Comparison of ENCODE assay signal across 8 mouse cellular contexts in the genomic region with DNA sequence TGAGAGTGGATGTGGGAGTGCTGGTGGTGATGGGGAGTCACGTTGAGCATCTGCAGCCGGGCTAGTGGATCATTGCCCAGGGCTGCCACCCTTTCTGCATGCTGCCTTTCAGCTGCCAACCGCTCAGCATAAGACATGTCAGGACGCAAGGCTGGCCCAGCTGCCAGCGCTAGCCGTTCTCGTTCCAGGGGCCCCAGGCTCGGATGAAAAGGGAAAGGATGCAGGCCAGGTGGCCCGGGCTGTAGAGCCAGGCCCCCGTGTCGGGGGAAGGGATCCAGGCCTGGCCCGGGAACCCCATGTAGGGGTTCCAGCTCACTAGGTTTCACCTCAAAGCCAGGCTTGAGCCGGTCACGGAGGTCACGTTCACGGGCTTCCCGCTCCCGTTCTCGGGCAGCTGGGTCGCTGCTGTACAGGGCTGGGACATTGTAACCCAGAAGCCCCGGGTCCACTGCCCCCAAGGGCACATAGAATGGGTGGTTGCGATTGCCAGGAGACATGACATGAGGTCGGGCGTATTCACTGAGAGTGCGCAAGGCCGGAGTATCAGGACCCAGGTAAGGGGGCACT. TPM values are rescaled to one million over a fixed set of nuclear protein-coding genes. Genes with fewer than 3 reads are reported as not detected.
DNase-seq lines count a peak whose midpoint lies in the region; ATAC-seq and TF ChIP-seq lines count a peak whose summit lies in the region.

No protein-coding gene starts in this region.

- H3K4me2 ChIP-seq in intestine, embryonic 16.5 days (ENCODE audit: low read depth, low read length): peak overlapping the region; percentile 99
- peak overlapping the region; percentile 97 for H3K4me2 ChIP-seq in midbrain, postnatal 0 days (ENCODE audit: low read depth, low read length, poor library complexity, severe bottlenecking)

- no peak for TF ChIP-seq POLR2A in testis, adult 2 months (IDR thresholded peaks at IDR 0.05; ENCODE audit: control insufficient read depth, low read depth, low read length)

- peaks cover 26% of the 10 kb centered on the region for H3K4me1 ChIP-seq in testis, adult 2 months (ENCODE audit: control insufficient read depth, insufficient read depth, low read length)
- peaks cover 26% of the 10 kb centered on the region for H3K4me1 ChIP-seq in intestine, embryonic 16.5 days (ENCODE audit: control insufficient read depth, insufficient read depth, low read length)
- 0 out of 2 replicates have a peak, but pooled peaks cover under 1% of the 10 kb centered on the region for H3K4me1 ChIP-seq in midbrain, postnatal 0 days (ENCODE audit: insufficient read depth, low read length)

- H3K27ac ChIP-seq in gastrocnemius, adult 2 months: peak overlapping the region; percentile 98
- peak overlapping the region; percentile 50 for H3K27ac ChIP-seq in testis, adult 2 months (ENCODE audit: control insufficient read depth, insufficient read depth, low read depth, low read length)
- peak overlapping the region; percentile 56 for H3K27ac ChIP-seq in intestine, embryonic 16.5 days (ENCODE audit: low read length)
- peak overlapping the region; percentile 65 for H3K27ac ChIP-seq in midbrain, postnatal 0 days (ENCODE audit: low read depth, low read length)

- no peaks in the 10 kb centered on the region for H3K27me3 ChIP-seq in testis, adult 2 months (ENCODE audit: control insufficient read depth, insufficient read depth, low read length)
- H3K27me3 ChIP-seq in intestine, embryonic 16.5 days (replicated peaks; ENCODE audit: control insufficient read depth, insufficient read depth, low read length): no peaks in the 10 kb centered on the region
- no peaks in the 10 kb centered on the region for H3K27me3 ChIP-seq in midbrain, postnatal 0 days (ENCODE audit: insufficient read depth, low read length)

- DNase-seq in gastrocnemius, adult 2 months: peak; percentile 52
- no peak for DNase-seq in gastrocnemius, adult 18-20 months (ENCODE audit: low spot score)
- no peak for DNase-seq in testis, postnatal 10 days (ENCODE audit: low spot score)
- DNase-seq in midbrain, postnatal 0 days (ENCODE audit: low spot score): no peak
- no peak for DNase-seq in ovary, postnatal 14 days (ENCODE audit: low spot score)
- no peak for DNase-seq in frontal cortex, adult 2 months (ENCODE audit: extremely low spot score in 1 of 2, low spot score in 1 of 2)

- intact Hi-C loops in gastrocnemius, adult 2 months (cut with DNase I): loop anchor here (1.0 to 10.0 kb wide), 3 partner anchors 33 to 330 kb away; a partner anchor contains a TSS

- H3K4me3 ChIP-seq in gastrocnemius, adult 2 months: peak overlapping the region; percentile 86
- H3K4me3 ChIP-seq in testis, adult 2 months (ENCODE audit: control insufficient read depth, low read depth, low read length): peak overlapping the region; percentile 85
- H3K4me3 ChIP-seq in intestine, embryonic 16.5 days (ENCODE audit: low read length): peak overlapping the region; percentile 62
- H3K4me3 ChIP-seq in midbrain, postnatal 0 days (ENCODE audit: low read depth, low read length): peak overlapping the region; percentile 44

- peak overlapping the region; percentile 96 for H3K9ac ChIP-seq in intestine, embryonic 16.5 days (ENCODE audit: low read depth, low read length)
- H3K9ac ChIP-seq in midbrain, postnatal 0 days (replicated peaks; ENCODE audit: low read length, poor library complexity, severe bottlenecking): no peak overlapping the region; the same call in 1 of the 2 replicates

- no peaks in the 10 kb centered on the region for H3K36me3 ChIP-seq in testis, adult 2 months (ENCODE audit: control insufficient read depth, insufficient read depth, low read length)
- H3K36me3 ChIP-seq in intestine, embryonic 16.5 days (ENCODE audit: control insufficient read depth, insufficient read depth, low read length): peaks cover 20% of the 10 kb centered on the region; the same call in 1 of the 2 replicates
- peaks cover 46% of the 10 kb centered on the region for H3K36me3 ChIP-seq in midbrain, postnatal 0 days (ENCODE audit: insufficient read depth, low read length)

- WGBS in intestine, embryonic 16.5 days: 71% methylated on average over 26 of the region's 26 CpGs
- 69% methylated on average over 26 of the region's 26 CpGs for WGBS in midbrain, postnatal 0 days

- TF ChIP-seq CTCF in gastrocnemius, adult 2 months (IDR thresholded peaks at IDR 0.05): no peak
- no peak for TF ChIP-seq CTCF in testis, adult 2 months (IDR thresholded peaks at IDR 0.05; ENCODE audit: control insufficient read depth, insufficient read depth, insufficient replicate concordance, low read depth, low read length)
- TF ChIP-seq CTCF in midbrain, postnatal 0 days (IDR thresholded peaks at IDR 0.05): no peak

- ATAC-seq in intestine, embryonic 16.5 days: no peak
- ATAC-seq in midbrain, postnatal 0 days (ENCODE audit: low FRiP score): no peak

- H3K9me3 ChIP-seq in intestine, embryonic 16.5 days (ENCODE audit: control insufficient read depth, low read length): no peaks in the 10 kb centered on the region
- H3K9me3 ChIP-seq in midbrain, postnatal 0 days (ENCODE audit: low read length): no peaks in the 10 kb centered on the region

RNA-seq across cellular contexts. Expression of a gene that starts 3.7 kb away (rescaled TPM):
- total RNA-seq in gastrocnemius, adult 2 months (2021): 100 to 1,000 TPM; 145 to 182 TPM
- total RNA-seq in gastrocnemius, adult 18-20 months (2021): 100 to 1,000 TPM; 162 TPM
- 207 and 220 TPM in 2 replicates for polyA plus RNA-seq in testis, adult 2 months (2012; rRNA removed)
- 309 and 334 TPM in 2 replicates for polyA plus RNA-seq in intestine, embryonic 16.5 days (2015; fragmentation: Nextera tagmentation; extraction: Ambion mirVana)
- total RNA-seq in midbrain, postnatal 0 days (2014; rRNA removed): 244 and 246 TPM in 2 replicates
- 710 and 723 TPM in 2 replicates for polyA plus RNA-seq in midbrain, postnatal 0 days (2015; fragmentation: Nextera tagmentation; extraction: Ambion mirVana)
- polyA plus RNA-seq in frontal cortex, adult 2 months (2012; rRNA removed): 383 and 401 TPM in 2 replicates

RNA-seq across cellular contexts. Expression of a gene that starts 6.3 kb away (rescaled TPM):
- under 1 TPM; 0.61 to 0.87 TPM for total RNA-seq in gastrocnemius, adult 2 months (2021)
- 1 to 10 TPM in 1 of 2 experiments, under 1 TPM in 1; 0.90 to 1.1 TPM for total RNA-seq in gastrocnemius, adult 18-20 months (2021)
- polyA plus RNA-seq in testis, adult 2 months (2012; rRNA removed): 1.4 and 1.9 TPM in 2 replicates
- polyA plus RNA-seq in intestine, embryonic 16.5 days (2015; fragmentation: Nextera tagmentation; extraction: Ambion mirVana): 20.4 and 22.5 TPM in 2 replicates
- 2.3 and 3.4 TPM in 2 replicates for total RNA-seq in midbrain, postnatal 0 days (2014; rRNA removed)
- 3.2 and 4.0 TPM in 2 replicates for polyA plus RNA-seq in midbrain, postnatal 0 days (2015; fragmentation: Nextera tagmentation; extraction: Ambion mirVana)
- 5.1 and 7.1 TPM in 2 replicates for polyA plus RNA-seq in frontal cortex, adult 2 months (2012; rRNA removed)

RNA-seq across cellular contexts. Expression of a gene that starts 11.0 kb away (rescaled TPM):
- not detected for total RNA-seq in gastrocnemius, adult 2 months (2021)
- total RNA-seq in gastrocnemius, adult 18-20 months (2021): not detected
- 0.05 TPM in 1 of 2 replicates, not detected in the other for polyA plus RNA-seq in testis, adult 2 months (2012; rRNA removed)
- polyA plus RNA-seq in intestine, embryonic 16.5 days (2015; fragmentation: Nextera tagmentation; extraction: Ambion mirVana): not detected in 2 replicates
- total RNA-seq in midbrain, postnatal 0 days (2014; rRNA removed): not detected in 2 replicates
- not detected in 2 replicates for polyA plus RNA-seq in midbrain, postnatal 0 days (2015; fragmentation: Nextera tagmentation; extraction: Ambion mirVana)
- polyA plus RNA-seq in frontal cortex, adult 2 months (2012; rRNA removed): not detected in 2 replicates

RNA-seq across cellular contexts. Expression of a gene that starts 11.5 kb away (rescaled TPM):
- 10 to 100 TPM; 46.4 to 47.9 TPM for total RNA-seq in gastrocnemius, adult 2 months (2021)
- 10 to 100 TPM; 44.0 to 56.4 TPM for total RNA-seq in gastrocnemius, adult 18-20 months (2021)
- 69.3 and 76.1 TPM in 2 replicates for polyA plus RNA-seq in testis, adult 2 months (2012; rRNA removed)
- polyA plus RNA-seq in intestine, embryonic 16.5 days (2015; fragmentation: Nextera tagmentation; extraction: Ambion mirVana): 8.3 and 8.8 TPM in 2 replicates
- 30.7 and 38.0 TPM in 2 replicates for total RNA-seq in midbrain, postnatal 0 days (2014; rRNA removed)
- 25.5 and 30.4 TPM in 2 replicates for polyA plus RNA-seq in midbrain, postnatal 0 days (2015; fragmentation: Nextera tagmentation; extraction: Ambion mirVana)
- polyA plus RNA-seq in frontal cortex, adult 2 months (2012; rRNA removed): 75.6 and 84.2 TPM in 2 replicates

RNA-seq across cellular contexts. Expression of a gene that starts 24.6 kb away (rescaled TPM):
- 1 to 10 TPM; 1.2 to 2.0 TPM for total RNA-seq in gastrocnemius, adult 2 months (2021)
- 1 to 10 TPM in 1 of 2 experiments, under 1 TPM in 1; 0.87 to 1.2 TPM for total RNA-seq in gastrocnemius, adult 18-20 months (2021)
- 0.51 and 0.63 TPM in 2 replicates for polyA plus RNA-seq in testis, adult 2 months (2012; rRNA removed)
- 7.1 and 7.9 TPM in 2 replicates for polyA plus RNA-seq in intestine, embryonic 16.5 days (2015; fragmentation: Nextera tagmentation; extraction: Ambion mirVana)
- 221 and 267 TPM in 2 replicates for total RNA-seq in midbrain, postnatal 0 days (2014; rRNA removed)
- 175 and 189 TPM in 2 replicates for polyA plus RNA-seq in midbrain, postnatal 0 days (2015; fragmentation: Nextera tagmentation; extraction: Ambion mirVana)
- 822 and 850 TPM in 2 replicates for polyA plus RNA-seq in frontal cortex, adult 2 months (2012; rRNA removed)
